19 mouse cellular contexts compared by ENCODE assay signal in genomic region chr3:79475980-79476379, GRCm38 (mm10).
DNase-seq lines count a peak whose midpoint lies in the region; ATAC-seq and TF ChIP-seq lines count a peak whose summit lies in the region.
"Had no signal": no experiment of that assay in that cellular context is flagged by ENCODE, and none has a peak within 500 bp of the region (broad histone marks: within the 10 kb centered on the region; RNA-seq: fewer than 3 reads in every experiment).

No protein-coding gene starts in this region.

- no peak for DNase-seq in heart, adult 9 months (ENCODE audit: low spot score in 2 of 2)
- DNase-seq in testis, postnatal 10 days (ENCODE audit: low spot score) = no peak
- DNase-seq in cerebellum, postnatal 10 days = peak; percentile 79 to 88
- no peak for DNase-seq in limb, embryonic 10.5 days (ENCODE audit: low spot score)
- DNase-seq in adrenal gland, adult 18-20 months (ENCODE audit: low spot score in 2 of 2) = no peak
- DNase-seq: adrenal gland, postnatal 10 days; embryo, embryonic 11 days; kidney, postnatal 14 days; retina, postnatal 1 day; thymus, postnatal 14 days had no signal

- 0 out of 2 replicates have a peak overlapping the region, but pooled peaks have one; percentile 33 for H3K27ac ChIP-seq in heart, embryonic 12.5 days (ENCODE audit: poor library complexity, severe bottlenecking)
- H3K27ac ChIP-seq in testis, adult 2 months (ENCODE audit: control insufficient read depth, insufficient read depth, low read depth, low read length) = no peak overlapping the region
- no peak overlapping the region for H3K27ac ChIP-seq in limb, embryonic 10.5 days
- H3K27ac ChIP-seq: forebrain, embryonic 12.5 days; limb, embryonic 12.5 days; liver, embryonic 14.5 days had no signal

- TF ChIP-seq CTCF in testis, adult 2 months (IDR thresholded peaks at IDR 0.05; ENCODE audit: control insufficient read depth, insufficient read depth, insufficient replicate concordance, low read depth, low read length) = 0 out of 2 replicates have a peak, but pooled peaks have one; percentile 3

- TF ChIP-seq POLR2A in testis, adult 2 months (IDR thresholded peaks at IDR 0.05; ENCODE audit: control insufficient read depth, low read depth, low read length) = no peak

- no peak overlapping the region for H3K9ac ChIP-seq in heart, embryonic 12.5 days
- H3K9ac ChIP-seq: forebrain, embryonic 12.5 days; limb, embryonic 12.5 days; liver, embryonic 14.5 days had no signal

- peaks cover 47% of the 10 kb centered on the region for H3K36me3 ChIP-seq in heart, embryonic 12.5 days
- peaks cover 1% of the 10 kb centered on the region; the same call in 1 of the 2 replicates for H3K36me3 ChIP-seq in testis, adult 2 months (ENCODE audit: control insufficient read depth, insufficient read depth, low read length)
- peaks cover 45% of the 10 kb centered on the region for H3K36me3 ChIP-seq in limb, embryonic 10.5 days

- no peak for ATAC-seq in heart, embryonic 12.5 days (ENCODE audit: insufficient number of reproducible peaks, low FRiP score)
- ATAC-seq: intestine, embryonic 16.5 days; lung, postnatal 0 days had no signal

- no peaks in the 10 kb centered on the region for H3K27me3 ChIP-seq in heart, embryonic 12.5 days (replicated peaks)
- H3K27me3 ChIP-seq in testis, adult 2 months (ENCODE audit: control insufficient read depth, insufficient read depth, low read length) = no peaks in the 10 kb centered on the region
- no peaks in the 10 kb centered on the region for H3K27me3 ChIP-seq in limb, embryonic 10.5 days (ENCODE audit: low read depth, poor library complexity, severe bottlenecking)
- H3K27me3 ChIP-seq: forebrain, embryonic 12.5 days; limb, embryonic 12.5 days; megakaryocyte, embryonic 14.5 days had no signal

- no peaks in the 10 kb centered on the region for H3K9me3 ChIP-seq in heart, embryonic 12.5 days (replicated peaks)
- no peaks in the 10 kb centered on the region for H3K9me3 ChIP-seq in limb, embryonic 10.5 days (replicated peaks)
- H3K9me3 ChIP-seq: forebrain, embryonic 12.5 days; G1E; limb, embryonic 12.5 days; megakaryocyte, embryonic 14.5 days had no signal

- 82% methylated on average over 2 of the region's 2 CpGs for WGBS in heart, embryonic 12.5 days
- WGBS in limb, embryonic 10.5 days = 84% methylated on average over 2 of the region's 2 CpGs

- H3K4me1 ChIP-seq in heart, embryonic 12.5 days (replicated peaks) = peaks cover 26% of the 10 kb centered on the region
- H3K4me1 ChIP-seq in testis, adult 2 months (ENCODE audit: control insufficient read depth, insufficient read depth, low read length) = no peaks in the 10 kb centered on the region
- H3K4me1 ChIP-seq in limb, embryonic 10.5 days = no peaks in the 10 kb centered on the region
- H3K4me1 ChIP-seq: limb, embryonic 12.5 days had no signal

- H3K4me3 ChIP-seq in heart, embryonic 12.5 days = no peak overlapping the region
- no peak overlapping the region for H3K4me3 ChIP-seq in testis, adult 2 months (ENCODE audit: control insufficient read depth, low read depth, low read length)
- no peak overlapping the region for H3K4me3 ChIP-seq in limb, embryonic 10.5 days
- H3K4me3 ChIP-seq: forebrain, embryonic 12.5 days; limb, embryonic 12.5 days; megakaryocyte, embryonic 14.5 days had no signal

- no peak overlapping the region for H3K4me2 ChIP-seq in heart, embryonic 12.5 days
- H3K4me2 ChIP-seq: forebrain, embryonic 12.5 days; limb, embryonic 12.5 days had no signal

Comparison
In these comparisons a context has a peak if more than half of its experiments do, and no peak if none do; other contexts are left out.
1. DNase-seq: peak in cerebellum, postnatal 10 days (2 of 2); none in heart, adult 9 months (0 of 2), testis, postnatal 10 days (single experiment), limb, embryonic 10.5 days (single experiment) and adrenal gland, adult 18-20 months (0 of 2).